Mouse (Mus musculus): ENCODE measurements around the gene Dock11. TPM values are rescaled to one million over a fixed set of nuclear protein-coding genes. Genes with fewer than 3 reads are reported as not detected.
A peak's percentile ranks its signal among the peaks of the same experiment; 100 is the strongest.

Gene Dock11
- polyA plus RNA-seq, 1 experiment from 2014 or later = 23.4 TPM

- H3K27ac ChIP-seq (replicated peaks) = no peak overlapping the region
- no peak overlapping the region for H3K4me2 ChIP-seq (replicated peaks)
- no peaks in the 10 kb centered on the region for H3K27me3 ChIP-seq
- H3K9me3 ChIP-seq = no peaks in the 10 kb centered on the region
- H3K4me3 ChIP-seq = no peak overlapping the region
- ATAC-seq (ENCODE audit: low FRiP score, low read depth) = no peak
- H3K4me1 ChIP-seq = no peaks in the 10 kb centered on the region
- H3K36me3 ChIP-seq = no peaks in the 10 kb centered on the region
- H3K9ac ChIP-seq (replicated peaks) = no peak overlapping the region
These were observed 67.6 kb downstream of the Dock11 start for GRCm38 (mm10) chrX:35956236-35956635.

- Histone ChIP-seq H3K9me3 (no peaks in the 10 kb centered on the region), H3K4me3 (no peak overlapping the region), H3K4me2 (replicated peaks) (no peak overlapping the region), H3K27me3 (no peaks in the 10 kb centered on the region), H3K36me3 (no peaks in the 10 kb centered on the region), H3K4me1 (no peaks in the 10 kb centered on the region), H3K27ac (replicated peaks) (no peak overlapping the region), H3K9ac (replicated peaks) (no peak overlapping the region)
- ATAC-seq (ENCODE audit: low FRiP score, low read depth) = no peak
- 72% methylated on average over 6 of the region's 6 CpGs for WGBS
These were observed 74.5 kb downstream of the Dock11 start for GRCm38 (mm10) chrX:35963087-35963486.

GRCm38 (mm10) chrX:35969276-35969675, 80.6 kb downstream of the Dock11 start:
- no peaks in the 10 kb centered on the region for H3K36me3 ChIP-seq
- no peak for ATAC-seq (ENCODE audit: low FRiP score, low read depth)
- H3K27ac ChIP-seq (replicated peaks) = no peak overlapping the region
- 85% methylated on average over 1 of the region's 1 CpGs for WGBS
- no peaks in the 10 kb centered on the region for H3K4me1 ChIP-seq
- H3K9me3 ChIP-seq = no peaks in the 10 kb centered on the region
- H3K4me2 ChIP-seq (replicated peaks) = no peak overlapping the region
- H3K4me3 ChIP-seq = no peak overlapping the region
- H3K27me3 ChIP-seq = no peaks in the 10 kb centered on the region
- no peak overlapping the region for H3K9ac ChIP-seq (replicated peaks)

GRCm38 (mm10) chrX:35976657-35977056, 88.0 kb downstream of the Dock11 start:
- Histone ChIP-seq H3K4me2 (replicated peaks) (no peak overlapping the region), H3K36me3 (no peaks in the 10 kb centered on the region), H3K4me1 (no peaks in the 10 kb centered on the region), H3K9me3 (no peaks in the 10 kb centered on the region), H3K27me3 (no peaks in the 10 kb centered on the region), H3K9ac (replicated peaks) (no peak overlapping the region), H3K4me3 (no peak overlapping the region), H3K27ac (replicated peaks) (no peak overlapping the region)
- ATAC-seq (ENCODE audit: low FRiP score, low read depth) = no peak; the same call in 1 of the 2 replicates
- WGBS = 55% methylated on average over 5 of the region's 5 CpGs

GRCm38 (mm10) chrX:35987981-35988380, 99.3 kb downstream of the Dock11 start:
- no peaks in the 10 kb centered on the region for H3K27me3 ChIP-seq
- 93% methylated on average over 1 of the region's 1 CpGs for WGBS
- no peak overlapping the region for H3K4me2 ChIP-seq (replicated peaks)
- no peak overlapping the region for H3K4me3 ChIP-seq
- H3K27ac ChIP-seq (replicated peaks) = no peak overlapping the region
- H3K4me1 ChIP-seq = no peaks in the 10 kb centered on the region
- ATAC-seq (ENCODE audit: low FRiP score, low read depth) = no peak
- H3K9ac ChIP-seq (replicated peaks) = no peak overlapping the region
- no peaks in the 10 kb centered on the region for H3K9me3 ChIP-seq
- H3K36me3 ChIP-seq = no peaks in the 10 kb centered on the region

- no peak overlapping the region for H3K9ac ChIP-seq (replicated peaks)
- H3K4me2 ChIP-seq (replicated peaks) = no peak overlapping the region
- WGBS = 86% methylated on average over 5 of the region's 5 CpGs
- H3K27me3 ChIP-seq = no peaks in the 10 kb centered on the region
- no peaks in the 10 kb centered on the region for H3K36me3 ChIP-seq
- ATAC-seq (ENCODE audit: low FRiP score, low read depth) = no peak
- no peaks in the 10 kb centered on the region for H3K9me3 ChIP-seq
- H3K4me1 ChIP-seq = no peaks in the 10 kb centered on the region
- H3K4me3 ChIP-seq = no peak overlapping the region
- no peak overlapping the region for H3K27ac ChIP-seq (replicated peaks)
These were observed 102.0 kb downstream of the Dock11 start for GRCm38 (mm10) chrX:35990508-35991095.

- no peak overlapping the region for H3K27ac ChIP-seq (replicated peaks)
- ATAC-seq (ENCODE audit: low FRiP score, low read depth) = no peak
- WGBS = 84% methylated on average over 6 of the region's 6 CpGs
- no peaks in the 10 kb centered on the region for H3K9me3 ChIP-seq
- H3K36me3 ChIP-seq = no peaks in the 10 kb centered on the region
- H3K4me1 ChIP-seq = 0 out of 2 replicates have a peak, but pooled peaks cover 4% of the 10 kb centered on the region
- H3K4me3 ChIP-seq = no peak overlapping the region
- H3K9ac ChIP-seq (replicated peaks) = no peak overlapping the region
- no peak overlapping the region for H3K4me2 ChIP-seq (replicated peaks)
- no peaks in the 10 kb centered on the region for H3K27me3 ChIP-seq
These were observed 105.6 kb downstream of the Dock11 start for GRCm38 (mm10) chrX:35994226-35994625.

GRCm38 (mm10) chrX:35997004-35997403, 108.4 kb downstream of the Dock11 start:
- Histone ChIP-seq H3K36me3 (no peaks in the 10 kb centered on the region), H3K9ac (replicated peaks) (no peak overlapping the region), H3K4me2 (replicated peaks) (no peak overlapping the region), H3K27me3 (no peaks in the 10 kb centered on the region), H3K4me3 (no peak overlapping the region), H3K9me3 (no peaks in the 10 kb centered on the region), H3K4me1 (0 out of 2 replicates have a peak, but pooled peaks cover 4% of the 10 kb centered on the region), H3K27ac (replicated peaks) (no peak overlapping the region)
- 17% methylated on average over 2 of the region's 2 CpGs for WGBS
- ATAC-seq (ENCODE audit: low FRiP score, low read depth) = no peak

GRCm38 (mm10) chrX:35997793-35998419, 109.3 kb downstream of the Dock11 start:
- H3K27ac ChIP-seq (replicated peaks) = no peak overlapping the region
- no peak overlapping the region for H3K9ac ChIP-seq (replicated peaks)
- H3K4me1 ChIP-seq = 0 out of 2 replicates have a peak, but pooled peaks cover 4% of the 10 kb centered on the region
- no peaks in the 10 kb centered on the region for H3K36me3 ChIP-seq
- H3K9me3 ChIP-seq = no peaks in the 10 kb centered on the region
- WGBS = 41% methylated on average over 5 of the region's 5 CpGs
- H3K4me2 ChIP-seq (replicated peaks) = no peak overlapping the region
- H3K27me3 ChIP-seq = no peaks in the 10 kb centered on the region
- H3K4me3 ChIP-seq = no peak overlapping the region
- peak; percentile 38; the same call in 1 of the 2 replicates for ATAC-seq (ENCODE audit: low FRiP score, low read depth)

GRCm38 (mm10) chrX:36025651-36026050, 137.0 kb downstream of the Dock11 start:
- H3K4me3 ChIP-seq = no peak overlapping the region
- no peak overlapping the region for H3K4me2 ChIP-seq (replicated peaks)
- H3K36me3 ChIP-seq = peaks cover 10% of the 10 kb centered on the region
- no peaks in the 10 kb centered on the region for H3K9me3 ChIP-seq
- no peak overlapping the region for H3K9ac ChIP-seq (replicated peaks)
- no peaks in the 10 kb centered on the region for H3K27me3 ChIP-seq
- no peak for ATAC-seq (ENCODE audit: low FRiP score, low read depth)
- no peak overlapping the region for H3K27ac ChIP-seq (replicated peaks)
- H3K4me1 ChIP-seq = no peaks in the 10 kb centered on the region
- 82% methylated on average over 17 of the region's 17 CpGs for WGBS

GRCm38 (mm10) chrX:36031113-36031512, 142.5 kb downstream of the Dock11 start:
- Histone ChIP-seq H3K9ac (replicated peaks) (no peak overlapping the region), H3K4me3 (no peak overlapping the region), H3K4me2 (replicated peaks) (no peak overlapping the region), H3K27ac (replicated peaks) (no peak overlapping the region), H3K36me3 (no peaks in the 10 kb centered on the region), H3K9me3 (no peaks in the 10 kb centered on the region), H3K4me1 (no peaks in the 10 kb centered on the region), H3K27me3 (no peaks in the 10 kb centered on the region)
- 92% methylated on average over 5 of the region's 5 CpGs for WGBS
- ATAC-seq (ENCODE audit: low FRiP score, low read depth) = no peak

- no peaks in the 10 kb centered on the region for H3K9me3 ChIP-seq
- ATAC-seq (ENCODE audit: low FRiP score, low read depth) = no peak
- no peak overlapping the region for H3K4me3 ChIP-seq
- H3K27ac ChIP-seq (replicated peaks) = no peak overlapping the region
- H3K36me3 ChIP-seq = 0 out of 2 replicates have a peak, but pooled peaks cover 7% of the 10 kb centered on the region
- no peak overlapping the region for H3K9ac ChIP-seq (replicated peaks)
- no peak overlapping the region for H3K4me2 ChIP-seq (replicated peaks)
- WGBS = 89% methylated on average over 8 of the region's 8 CpGs
- H3K4me1 ChIP-seq = no peaks in the 10 kb centered on the region
- no peaks in the 10 kb centered on the region for H3K27me3 ChIP-seq
These were observed 145.4 kb downstream of the Dock11 start for GRCm38 (mm10) chrX:36034045-36034444.
